Mouse (Mus musculus) brain, embryonic 14.5 days (tissue): ENCODE results near the gene Kif2a.

ENCODE experiments used
- CTCF ChIP-seq: fragments of 200-500 bp; IDR thresholded peaks from 2 replicates; pipeline ENCODE4 v1.5.1; 2012; ENCODE audit warnings: inconsistent platforms, mild to moderate bottlenecking, moderate library complexity, borderline replicate concordance; ENCODE audit not compliant: insufficient read depth, insufficient read length; ENCODE audit errors: extremely low read depth
- POLR2A ChIP-seq: fragments of 200-500 bp; IDR thresholded peaks from 2 replicates; pipeline ENCODE4 v1.6.1; 2012; ENCODE audit warnings: mild to moderate bottlenecking, inconsistent platforms, borderline replicate concordance; ENCODE audit not compliant: poor library complexity, insufficient read depth, insufficient read length, severe bottlenecking; ENCODE audit errors: extremely low read depth

DNA sequence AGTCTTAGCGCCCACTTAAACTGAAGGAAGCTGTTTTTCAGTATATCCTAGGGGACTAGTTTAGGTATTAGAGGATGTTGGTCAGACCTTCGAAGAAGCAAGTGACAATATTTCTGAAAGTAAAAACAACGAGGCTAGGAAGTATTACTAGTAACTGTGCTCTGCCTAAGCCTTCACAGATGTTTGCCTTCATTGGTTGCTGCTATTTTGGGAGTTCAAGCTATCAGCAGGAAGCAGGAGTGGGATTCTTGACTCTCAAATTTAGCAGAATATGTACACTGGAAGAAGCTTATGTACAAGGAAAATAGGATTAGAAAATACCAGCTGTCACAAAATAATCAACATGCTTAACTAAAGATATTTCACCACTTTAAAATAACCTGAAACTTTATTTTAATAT, 29.4 kb upstream of the Kif2a start:
- TF ChIP-seq CTCF = no peak
- no peak for TF ChIP-seq POLR2A
